Mouse (Mus musculus) intestine, postnatal 0 days (tissue): ENCODE results near the gene Rilpl1. TPM values are rescaled to one million over a fixed set of nuclear protein-coding genes. Genes with fewer than 3 reads are reported as not detected.

ENCODE experiments used
- ATAC-seq: fragments of 200-750 bp; cut with Nextera tagmentation; 2 replicates; pipeline ENCODE4 v1.8.0; 2017; ENCODE audit warnings: mild to moderate bottlenecking, moderate TSS enrichment, moderate library complexity
- H3K27ac ChIP-seq: fragments of 300-500 bp; sonication (generic); 2 replicates; pipeline ENCODE4 v1.5.1; 2014; ENCODE audit warnings: mild to moderate bottlenecking, low read depth, low read length, moderate library complexity
- H3K27me3 ChIP-seq: fragments of 300-500 bp; sonication (generic); replicated peaks from 2 replicates; pipeline ENCODE4 v1.6.1; 2014; ENCODE audit warnings: low read length, mixed read lengths; ENCODE audit not compliant: control insufficient read depth, insufficient read depth
- H3K36me3 ChIP-seq: fragments of 300-500 bp; sonication (generic); 2 replicates; pipeline ENCODE4 v1.6.1; 2014; ENCODE audit warnings: mild to moderate bottlenecking, moderate library complexity; ENCODE audit not compliant: control insufficient read depth, insufficient read depth
- H3K4me1 ChIP-seq: fragments of 300-500 bp; sonication (generic); replicated peaks from 2 replicates; pipeline ENCODE4 v1.6.1; 2014; ENCODE audit warnings: antibody characterized with exemption, low read length, mixed read lengths; ENCODE audit not compliant: control insufficient read depth, insufficient read depth
- H3K4me2 ChIP-seq: fragments of 300-500 bp; sonication (generic); replicated peaks from 2 replicates; pipeline ENCODE4 v1.6.1; 2014; ENCODE audit warnings: low read depth, mild to moderate bottlenecking, moderate library complexity
- H3K4me3 ChIP-seq: fragments of 300-500 bp; sonication (generic); 2 replicates; pipeline ENCODE4 v1.5.1; 2014; ENCODE audit warnings: low read depth, low read length
- H3K9ac ChIP-seq: fragments of 300-500 bp; sonication (generic); 2 replicates; pipeline ENCODE4 v1.6.1; 2014; ENCODE audit warnings: mild to moderate bottlenecking, low read depth, low read length
- H3K9me3 ChIP-seq: fragments of 300-500 bp; sonication (generic); 2 replicates; pipeline ENCODE4 v1.6.1; 2016; ENCODE audit warnings: mixed run types; ENCODE audit not compliant: control insufficient read depth
- CTCF ChIP-seq: sonication (generic); IDR thresholded peaks from 2 replicates; pipeline ENCODE4 v1.5.1; 2016; ENCODE audit warnings: low read depth, mild to moderate bottlenecking, control low read depth, antibody characterized with exemption, moderate library complexity
- WGBS: fragments of 180-500 bp; shearing (Covaris S2); extraction: QIAGEN DNeasy Blood & Tissue Kit; methylation state at CpG from one replicate; pipeline ENCODE4 v1.1.7; 2014; 5-methylcytosine and 5-hydroxymethylcytosine counted together
- polyA plus RNA-seq: library from polyadenylated mRNA; unstranded; fragments of >200 nt; fragmentation: Nextera tagmentation; extraction: Ambion mirVana; gene quantifications from 2 replicates; pipeline ENCODE4 v1.2.1, GENCODE M21; 2015

Gene Rilpl1
- polyA plus RNA-seq, 1 experiment from 2014 or later, result 6.6 TPM

DNA sequence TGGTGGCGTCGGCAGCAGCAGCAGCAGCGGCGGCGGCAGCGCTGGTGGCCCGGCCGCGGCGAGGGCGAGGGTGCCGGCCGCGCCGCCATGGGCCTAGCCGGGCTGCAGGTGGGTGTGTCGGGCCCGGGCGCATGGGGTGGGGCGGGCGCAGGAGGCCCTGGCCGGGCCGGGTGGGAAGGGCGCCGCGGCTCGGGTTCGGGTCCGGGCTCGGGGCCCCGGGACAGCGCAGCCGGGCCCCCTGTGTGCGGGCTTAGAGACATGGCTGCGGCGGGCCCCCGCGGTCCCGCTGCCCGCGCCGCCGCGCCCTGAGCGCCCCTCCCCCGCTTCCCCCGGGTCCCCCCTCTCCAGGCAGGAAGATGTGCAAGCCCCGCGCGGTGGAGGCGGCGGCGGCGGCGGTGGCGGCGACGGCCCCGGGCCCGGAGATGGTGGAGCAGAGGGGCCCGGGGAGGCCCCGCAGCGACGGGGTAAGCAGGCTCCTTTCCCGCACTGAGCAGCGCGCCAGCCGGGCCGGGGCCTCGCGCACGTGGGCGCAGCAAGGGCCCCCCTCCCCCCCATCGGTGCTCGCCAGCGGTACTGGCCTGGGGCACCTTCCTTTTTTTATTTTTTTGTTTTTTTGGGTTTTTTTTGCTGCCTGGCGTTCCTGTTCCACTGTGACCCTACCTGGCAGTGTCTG, 85.4 kb downstream of the Rilpl1 start:
- TF ChIP-seq CTCF, result no peak
- Histone ChIP-seq H3K27me3 (no peaks in the 10 kb centered on the region), H3K4me3 (peak overlapping the region; percentile 88), H3K9me3 (no peaks in the 10 kb centered on the region), H3K9ac (peak overlapping the region; percentile 89), H3K4me2 (peak overlapping the region; percentile 89), H3K27ac (peak overlapping the region; percentile 95), H3K36me3 (peaks cover 31% of the 10 kb centered on the region), H3K4me1 (no peaks in the 10 kb centered on the region)
- ATAC-seq, result peak; percentile 60
- WGBS, result under 1% methylated on average over 43 of the region's 77 CpGs

DNA sequence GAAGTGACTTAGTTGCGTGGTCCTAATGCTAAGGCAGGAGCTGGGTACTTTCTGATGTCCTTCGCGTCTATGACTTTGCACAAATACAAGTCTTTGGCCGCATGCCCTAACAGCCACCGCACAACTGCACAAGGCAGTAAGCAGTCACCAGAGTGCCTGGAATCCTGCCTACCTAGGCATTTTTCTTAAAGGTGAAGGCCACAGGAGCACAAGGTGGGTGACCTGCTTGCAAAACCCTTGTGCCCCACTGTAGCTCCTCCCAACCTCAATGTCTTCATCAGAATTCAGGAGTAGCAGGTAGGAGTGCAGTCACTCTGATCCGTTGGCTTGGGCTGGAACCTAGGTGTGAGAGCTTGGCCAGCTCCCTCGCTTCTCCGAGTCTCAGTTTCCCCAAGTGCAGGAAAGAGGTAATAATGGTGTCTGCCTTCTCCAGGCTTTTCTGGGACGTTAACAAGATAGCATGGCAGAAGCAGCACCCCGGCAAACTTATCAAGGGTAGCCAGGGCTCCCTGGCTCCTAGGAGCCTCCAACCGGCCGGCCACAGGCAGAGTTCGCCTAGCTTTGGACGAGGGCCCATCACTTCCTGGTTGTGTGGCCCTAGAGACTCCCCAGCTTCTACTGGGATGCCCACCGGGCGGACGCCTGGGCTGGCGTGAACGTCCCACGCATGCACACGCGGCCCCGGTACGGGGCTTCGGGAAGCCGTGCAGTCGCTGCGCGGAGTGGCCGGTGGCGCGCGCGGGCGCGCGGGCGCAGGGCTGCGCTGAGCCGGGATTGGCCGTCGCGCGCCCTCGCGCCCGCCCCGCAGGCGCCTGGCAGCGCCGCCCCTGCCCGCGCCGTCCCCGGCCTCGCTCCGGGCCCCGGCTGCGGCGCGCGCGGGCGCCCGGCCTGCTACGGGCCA, 86.3 kb downstream of the Rilpl1 start:
- WGBS, result 3% methylated on average over 43 of the region's 66 CpGs
- no peaks in the 10 kb centered on the region for H3K4me1 ChIP-seq
- peak; percentile 74 for ATAC-seq
- H3K9ac ChIP-seq, result peak overlapping the region; percentile 89
- H3K9me3 ChIP-seq, result no peaks in the 10 kb centered on the region
- H3K36me3 ChIP-seq, result peaks cover 23% of the 10 kb centered on the region
- TF ChIP-seq CTCF, result no peak
- H3K4me3 ChIP-seq, result peak overlapping the region; percentile 88
- H3K27me3 ChIP-seq, result no peaks in the 10 kb centered on the region
- peak overlapping the region; percentile 95 for H3K27ac ChIP-seq
- H3K4me2 ChIP-seq, result peak overlapping the region; percentile 89

DNA sequence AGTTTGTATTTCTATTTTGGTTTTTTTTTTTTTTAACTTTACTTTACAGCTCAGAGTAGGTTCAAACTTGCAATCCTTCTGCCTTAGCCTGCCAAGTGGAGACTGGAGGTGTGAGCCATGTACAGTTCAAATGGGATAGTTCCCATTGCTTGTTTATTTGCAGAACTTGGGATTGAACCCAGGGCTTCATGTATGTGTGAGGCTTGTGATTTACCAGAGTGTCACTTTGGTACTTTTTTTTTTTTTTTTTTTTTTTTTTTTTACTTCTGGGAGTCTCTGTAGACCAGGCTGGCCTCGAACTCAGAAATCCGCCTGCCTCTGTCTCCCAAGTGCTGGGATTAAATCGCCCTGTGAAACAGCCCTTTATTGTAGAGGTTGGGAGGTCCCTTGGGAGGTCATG, 87.0 kb downstream of the Rilpl1 start:
- H3K9ac ChIP-seq, result no peak overlapping the region
- H3K27ac ChIP-seq, result peak overlapping the region; percentile 95; the same call in 1 of the 2 replicates
- H3K4me3 ChIP-seq, result no peak overlapping the region
- ATAC-seq, result no peak
- H3K9me3 ChIP-seq, result no peaks in the 10 kb centered on the region
- H3K27me3 ChIP-seq, result no peaks in the 10 kb centered on the region
- 74% methylated on average over 3 of the region's 3 CpGs for WGBS
- H3K4me2 ChIP-seq, result peak overlapping the region; percentile 89
- TF ChIP-seq CTCF, result no peak
- H3K4me1 ChIP-seq, result no peaks in the 10 kb centered on the region
- peaks cover 18% of the 10 kb centered on the region for H3K36me3 ChIP-seq

Other genes starting within 250 kb of the Rilpl1 start
- gene Mphosph9, start 203.4 kb downstream of the Rilpl1 start, polyA plus RNA-seq, result 2.5 and 2.6 TPM in 2 replicates
- 5.0 TPM in 2 replicates for gene 2810006K23Rik, start 203.3 kb downstream of the Rilpl1 start, polyA plus RNA-seq
- gene Cdk2ap1, start 168.3 kb downstream of the Rilpl1 start, polyA plus RNA-seq, result 43.3 and 53.6 TPM in 2 replicates
- 49.3 and 56.6 TPM in 2 replicates for gene Sbno1, start 105.4 kb downstream of the Rilpl1 start, polyA plus RNA-seq
- 77.5 and 80.5 TPM in 2 replicates for gene Kmt5a, start 91.5 kb downstream of the Rilpl1 start, polyA plus RNA-seq
- gene Rilpl2, start 53.0 kb downstream of the Rilpl1 start, polyA plus RNA-seq, result 48.2 and 49.7 TPM in 2 replicates
- gene Snrnp35, start 48.3 kb downstream of the Rilpl1 start, polyA plus RNA-seq, result 15.5 and 17.9 TPM in 2 replicates
- gene Tmed2, start 9.3 kb upstream of the Rilpl1 start, polyA plus RNA-seq, result 398 and 414 TPM in 2 replicates
- 6.3 and 10.0 TPM in 2 replicates for gene Ddx55, start 21.5 kb upstream of the Rilpl1 start, polyA plus RNA-seq
- gene Eif2b1, start 47.7 kb upstream of the Rilpl1 start, polyA plus RNA-seq, result 37.3 and 39.0 TPM in 2 replicates
- gene Gtf2h3, start 47.7 kb upstream of the Rilpl1 start, polyA plus RNA-seq, result 15.9 and 17.3 TPM in 2 replicates
- gene Atp6v0a2, start 97.2 kb upstream of the Rilpl1 start, polyA plus RNA-seq, result 57.5 and 58.5 TPM in 2 replicates
- 0.01 TPM in 2 replicates for gene Dnah10, start 193.7 kb upstream of the Rilpl1 start, polyA plus RNA-seq